Mouse (Mus musculus) ES-Bruce4 (cell line): ENCODE measurements around the gene Nemp1.

ENCODE experiments used
- CTCF ChIP-seq: IDR thresholded peaks from one replicate; pipeline ENCODE4 v1.8.1; 2011; ENCODE audit warnings: low read depth, low read length
- POLR2A ChIP-seq: IDR thresholded peaks from one replicate; pipeline ENCODE4 v1.8.1; 2011; ENCODE audit warnings: low read length; ENCODE audit not compliant: insufficient read depth

DNA sequence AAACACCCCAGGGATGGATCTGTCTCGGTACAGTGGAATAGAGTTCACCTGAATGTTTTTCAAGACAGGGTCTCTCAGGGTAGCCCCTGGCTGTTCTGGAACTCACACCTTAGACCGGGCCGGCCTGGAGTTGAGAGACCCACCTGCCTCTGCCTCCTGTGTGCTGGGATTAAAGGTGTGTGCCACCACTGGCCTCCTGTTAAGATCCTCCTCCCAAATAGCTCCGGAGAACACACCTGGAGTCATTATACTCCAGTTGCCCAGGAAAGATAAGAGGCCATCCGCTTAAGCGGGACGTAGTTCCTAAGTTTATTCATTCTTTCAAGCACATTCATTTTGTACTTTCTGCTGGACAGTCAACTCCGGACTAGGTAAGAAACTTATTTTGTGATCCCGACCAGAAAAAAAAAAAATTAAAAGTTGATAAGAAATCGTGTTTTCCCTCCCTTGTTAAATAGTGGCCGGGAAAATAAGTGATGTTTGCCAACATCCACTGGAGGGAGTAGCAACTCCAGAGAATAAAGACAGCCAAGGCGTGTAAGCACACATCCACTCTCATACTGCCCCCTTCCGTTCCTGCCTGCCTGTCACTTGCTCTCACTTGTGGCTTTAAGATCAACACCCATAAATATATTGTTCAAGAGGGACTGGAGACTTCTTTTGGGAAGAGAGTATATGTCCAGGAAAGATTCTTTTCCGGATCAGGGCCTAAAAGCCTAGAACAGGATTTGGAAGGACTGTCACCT, 11.1 kb downstream of the Nemp1 start:
- TF ChIP-seq POLR2A (no peak), CTCF (peak; percentile 91)
